Mouse (Mus musculus): ENCODE data around the gene Cdk1.

Gene Cdk1

DNA sequence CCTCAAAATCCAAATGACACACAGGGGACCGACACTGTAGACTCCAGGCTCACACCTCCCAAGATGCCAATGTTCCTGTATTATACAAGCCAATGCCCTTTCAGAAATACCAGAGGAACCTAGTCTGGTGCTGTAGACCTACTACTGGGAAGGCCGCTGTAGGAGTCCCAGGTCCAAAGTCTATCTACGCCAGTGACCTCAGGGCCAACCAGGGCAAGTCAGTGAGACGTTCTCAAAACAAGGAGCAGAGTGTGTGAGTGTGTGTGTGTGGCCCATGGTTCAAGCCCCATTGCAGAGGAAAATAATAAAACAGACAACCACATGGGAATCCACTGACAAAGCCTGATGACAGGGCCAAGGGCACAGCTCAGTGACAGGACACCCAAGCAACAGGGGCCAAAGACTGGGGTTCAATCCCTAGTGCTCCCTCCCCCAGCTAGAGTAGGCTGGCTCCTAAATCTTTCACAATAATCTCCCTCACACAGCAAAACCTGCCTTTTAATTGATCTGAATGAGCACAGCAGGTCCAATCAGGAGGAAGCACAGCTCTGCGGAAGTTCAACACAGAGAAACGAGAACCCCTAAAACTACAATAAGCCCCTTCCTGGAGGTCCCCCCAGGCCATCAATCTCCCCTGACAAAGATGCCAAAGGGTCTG is 11.0 kb downstream of the Cdk1 start:
- DNase-seq = no peak

- DNase-seq = no peak
Measured at GRCm38 (mm10) chr10:69340001-69340400, 12.7 kb downstream of the Cdk1 start.

DNA sequence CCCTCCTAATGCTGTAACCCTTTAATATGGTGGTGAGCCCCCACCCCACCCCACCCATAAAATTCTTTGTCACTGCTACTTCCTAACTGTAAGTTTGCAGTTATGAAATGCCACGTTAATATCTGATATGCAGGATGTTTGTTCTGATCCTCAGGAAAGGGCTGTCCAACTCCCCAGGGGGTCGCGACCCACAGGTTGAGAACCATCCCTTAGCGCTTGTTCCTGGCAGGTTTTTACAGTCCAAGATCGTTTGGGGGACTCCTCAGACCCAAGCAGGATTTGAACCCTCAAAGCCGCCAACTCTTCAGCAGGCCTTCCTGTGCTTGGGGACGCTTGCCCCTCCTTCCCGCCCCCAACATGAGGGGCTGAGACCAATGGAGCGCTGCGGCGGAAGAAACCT is 16.5 kb downstream of the Cdk1 start:
- no peak for DNase-seq

DNA sequence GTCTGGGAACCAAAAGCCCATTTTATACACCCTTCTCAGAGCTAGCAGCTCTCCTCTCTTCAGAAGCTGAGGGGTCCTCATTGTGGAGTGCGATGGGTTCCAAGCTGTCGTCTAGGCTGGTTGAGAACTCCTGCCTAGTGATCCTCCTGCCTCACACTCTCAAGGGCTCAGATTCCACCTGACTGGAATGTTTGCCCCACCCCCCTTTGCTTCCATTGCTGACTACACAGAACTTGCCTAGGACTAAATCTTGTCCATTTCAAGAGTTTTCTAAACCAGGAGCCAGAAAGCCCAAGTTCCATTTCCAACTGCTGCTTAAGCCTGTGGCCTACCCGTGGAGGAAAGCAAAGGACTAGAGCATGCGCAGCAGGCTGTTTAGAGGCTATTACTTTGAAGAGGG is 17.1 kb downstream of the Cdk1 start:
- no peak for DNase-seq

- DNase-seq = no peak
Measured at GRCm38 (mm10) chr10:69335195-69335536, 17.6 kb downstream of the Cdk1 start.

- peak; percentile 15 for DNase-seq
Measured at GRCm38 (mm10) chr10:69334271-69335194, 18.2 kb downstream of the Cdk1 start.

- DNase-seq = no peak
Measured at GRCm38 (mm10) chr10:69333212-69333611, 19.5 kb downstream of the Cdk1 start.

DNA sequence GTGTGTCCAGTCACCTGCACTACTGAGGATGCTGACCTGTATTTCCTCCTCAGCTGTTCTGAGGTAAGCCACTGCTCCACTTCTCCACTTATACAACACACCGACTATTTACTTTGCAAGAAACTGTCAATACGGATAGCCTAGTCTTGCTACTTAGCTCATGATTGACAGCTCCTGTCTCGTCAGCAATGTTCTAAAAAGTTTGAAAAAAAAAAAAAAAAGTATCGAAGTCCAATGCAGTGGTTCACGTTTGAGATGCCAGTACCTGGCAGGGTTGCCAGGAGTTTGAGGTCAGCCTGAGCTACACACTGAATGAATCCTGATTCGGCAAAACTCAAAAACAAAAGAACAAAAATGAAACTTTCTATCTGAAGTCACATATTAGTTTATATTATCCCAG is 21.5 kb downstream of the Cdk1 start:
- no peak for DNase-seq

DNA sequence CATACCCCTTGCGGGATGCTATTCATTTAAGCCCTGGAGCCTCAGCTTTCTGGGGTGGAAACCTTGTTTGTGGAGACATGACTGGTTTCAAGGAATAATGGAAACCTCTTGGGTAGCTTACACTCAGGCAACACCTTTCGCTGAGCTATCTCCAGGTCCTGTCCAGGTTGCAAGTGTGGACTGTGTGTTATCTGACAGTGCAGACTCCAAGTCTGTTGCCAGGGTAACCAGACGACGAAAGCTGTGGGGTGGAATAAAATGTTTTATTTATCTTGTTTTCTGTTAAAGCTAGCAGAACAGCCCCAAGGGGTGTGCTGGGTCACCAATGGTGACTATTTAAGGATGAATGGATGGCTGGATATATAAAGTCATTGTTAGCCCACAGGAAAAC is 24.1 kb downstream of the Cdk1 start:
- DNase-seq = no peak

DNA sequence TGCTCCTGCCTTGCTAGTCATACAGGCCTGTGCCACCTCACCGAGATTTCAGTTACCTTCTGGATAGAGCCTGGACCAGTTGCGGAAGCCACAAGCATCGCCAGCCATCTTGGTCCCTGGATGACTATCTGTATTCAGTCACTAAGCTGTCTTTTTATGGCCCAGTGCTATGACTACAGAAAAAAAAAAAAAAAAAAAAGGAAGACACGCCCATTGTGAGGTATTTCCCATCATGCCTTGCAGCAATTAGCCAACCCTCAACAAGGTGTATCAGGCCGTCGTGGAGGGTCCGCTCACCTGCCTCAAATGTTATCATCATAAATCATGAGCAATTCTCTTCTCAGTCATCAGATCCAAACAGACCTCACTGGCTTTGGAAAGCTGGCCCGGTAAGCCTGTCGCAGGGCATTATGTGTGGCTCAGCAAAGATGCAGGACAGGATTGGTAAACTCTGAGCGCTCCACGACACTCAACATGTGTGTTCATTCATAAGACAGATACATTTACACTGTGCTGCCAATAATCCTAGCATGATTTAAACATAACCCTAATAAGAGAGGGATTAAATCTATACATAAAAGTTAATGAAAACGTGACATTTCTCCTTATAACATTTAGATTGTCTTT is 24.6 kb downstream of the Cdk1 start:
- no peak for DNase-seq

GRCm38 (mm10) chr10:69327362-69327761 is 25.4 kb downstream of the Cdk1 start:
- DNase-seq = no peak

- DNase-seq = no peak
Measured at GRCm38 (mm10) chr10:69326433-69326832, 26.3 kb downstream of the Cdk1 start.

DNA sequence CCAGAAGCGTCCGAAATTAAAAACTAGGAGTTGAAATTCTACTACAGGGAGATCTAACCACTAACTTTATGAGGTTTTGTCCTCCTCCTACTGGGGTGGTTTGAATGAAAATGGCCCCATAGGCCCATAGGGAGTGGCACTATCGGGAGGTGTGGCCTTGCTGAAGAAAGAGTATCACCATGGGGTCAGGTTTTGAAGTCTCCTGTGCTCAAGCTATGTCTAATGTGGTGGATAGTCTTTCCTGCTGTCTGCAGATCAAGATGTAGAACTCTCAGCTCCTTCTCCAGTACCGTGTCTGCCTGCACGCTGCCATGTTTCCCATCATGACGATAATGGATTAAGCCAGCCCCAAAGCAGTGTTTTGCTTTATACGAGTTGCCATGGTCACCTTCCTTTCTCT is 27.9 kb downstream of the Cdk1 start:
- no peak for DNase-seq

- no peak for DNase-seq
Measured at GRCm38 (mm10) chr10:69323986-69324385, 28.8 kb downstream of the Cdk1 start.

- DNase-seq = no peak
Measured at GRCm38 (mm10) chr10:69321519-69322035, 31.2 kb downstream of the Cdk1 start.

DNA sequence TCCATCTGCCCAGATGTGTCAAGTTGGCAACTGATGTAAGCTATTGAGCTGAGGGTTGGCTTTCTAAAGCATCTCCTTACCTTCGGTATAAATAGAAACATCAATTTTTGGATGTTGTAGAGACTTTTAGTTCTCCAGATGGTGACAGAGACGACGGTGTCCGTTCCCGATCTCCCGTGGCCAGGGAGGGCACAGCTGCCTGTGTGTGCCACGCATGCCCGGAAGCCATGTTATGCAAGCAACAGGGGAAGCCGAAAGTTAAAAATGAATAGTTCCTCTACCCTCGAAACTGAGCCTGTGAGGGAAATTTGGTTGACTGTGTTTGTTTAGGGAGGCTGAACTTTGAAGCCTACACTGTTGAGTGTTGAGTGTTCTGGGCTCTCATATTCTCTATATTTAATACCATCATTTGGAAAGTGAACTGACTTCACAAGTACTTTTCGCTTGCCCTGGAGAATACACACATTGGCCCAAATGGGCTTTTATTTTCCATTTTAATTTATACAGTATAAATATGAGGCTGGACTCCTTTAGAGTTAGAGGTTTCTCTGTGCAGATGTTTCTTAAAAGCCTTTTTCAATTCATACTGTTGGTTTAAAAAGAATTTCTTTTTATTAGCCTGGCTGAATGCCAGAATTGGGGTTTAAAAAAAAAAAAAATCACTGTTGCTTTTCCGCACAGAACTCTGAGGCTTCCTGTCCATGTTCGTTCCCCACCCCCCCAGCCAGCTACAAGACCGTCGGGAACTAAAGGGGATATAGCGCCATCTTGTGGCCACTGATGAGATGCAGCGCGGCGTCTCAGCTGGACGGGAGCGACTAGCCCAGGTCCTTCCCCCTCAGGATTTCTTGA is 31.8 kb downstream of the Cdk1 start:
- DNase-seq = peak; percentile 73

GRCm38 (mm10) chr10:69318514-69318913 is 34.2 kb downstream of the Cdk1 start:
- no peak for DNase-seq

DNA sequence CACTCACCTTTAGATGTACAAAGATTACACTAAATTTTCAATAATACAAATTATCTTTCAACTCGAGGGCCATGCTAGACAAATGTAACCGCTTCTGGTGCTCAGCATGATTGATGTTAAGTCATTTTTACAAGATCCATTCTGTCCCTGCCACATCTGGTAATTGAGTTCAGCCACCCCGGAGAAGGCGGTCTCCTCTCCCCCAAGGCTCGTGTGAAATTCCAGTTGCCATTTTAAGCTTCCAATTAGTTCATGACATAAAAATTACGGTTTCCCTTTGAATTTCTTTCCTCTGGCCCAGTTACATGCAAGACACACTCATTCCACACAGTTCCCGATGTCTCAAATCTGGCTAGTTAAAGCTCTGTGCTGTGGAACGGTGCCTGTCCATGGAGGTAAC is 38.8 kb downstream of the Cdk1 start:
- DNase-seq = no peak

DNA sequence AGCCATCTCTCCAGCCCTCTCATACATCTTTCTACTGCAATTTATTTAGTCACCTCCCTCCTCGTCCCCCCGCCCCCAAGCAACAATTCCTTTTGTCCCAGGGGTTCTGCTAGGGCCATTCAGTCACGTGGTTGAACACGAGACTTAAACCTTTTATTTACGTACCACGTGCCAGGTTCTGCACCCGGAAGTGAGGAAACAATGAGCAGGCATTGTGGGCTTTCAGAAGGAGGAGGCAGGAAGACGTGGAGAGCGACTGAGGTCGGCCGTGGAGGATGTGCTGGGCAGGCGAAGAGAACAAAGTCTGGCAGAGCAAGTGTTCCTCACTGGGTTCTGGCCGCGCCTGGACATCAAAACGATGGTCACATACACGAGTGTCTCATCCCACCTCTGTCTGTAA is 40.9 kb downstream of the Cdk1 start:
- no peak for DNase-seq

DNA sequence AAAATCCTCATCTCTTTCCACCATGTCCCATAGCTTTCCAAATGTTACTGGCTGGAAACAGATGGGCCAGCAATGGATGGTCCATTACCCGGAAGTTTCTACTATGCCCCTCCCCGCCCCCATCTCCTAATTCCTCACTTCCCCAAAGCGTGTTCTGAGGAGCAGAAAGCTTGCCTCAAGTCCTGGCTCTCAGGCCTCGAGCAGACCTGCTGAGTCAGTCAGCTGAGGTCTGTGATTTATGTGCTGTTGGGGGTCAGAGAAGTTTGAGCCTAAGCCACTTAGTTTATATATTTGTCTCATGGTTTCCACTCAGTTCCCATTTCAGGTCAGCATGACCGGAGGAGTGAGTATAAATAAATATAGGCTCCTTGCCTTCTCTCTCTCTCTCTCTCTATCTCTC is 43.6 kb downstream of the Cdk1 start:
- DNase-seq = no peak

DNA sequence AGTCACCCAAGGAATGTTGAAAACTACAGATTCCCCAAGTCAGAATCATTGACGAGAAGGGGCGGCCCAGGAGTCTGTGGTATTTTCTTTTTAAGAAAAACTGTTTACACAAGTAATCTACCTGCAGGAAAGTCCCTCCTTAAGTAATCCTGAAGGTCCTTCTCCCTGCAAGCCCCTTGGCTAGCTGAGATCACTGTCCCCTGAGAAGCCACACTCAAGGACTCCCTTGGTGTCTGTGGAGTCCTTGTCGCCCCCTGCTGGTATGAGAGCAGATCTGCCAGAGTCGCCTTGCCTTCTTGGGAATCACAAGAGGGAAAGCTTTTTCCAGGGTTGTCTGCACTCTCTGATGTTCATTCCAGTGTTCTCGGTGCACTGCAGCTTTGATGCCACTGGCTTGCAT is 45.7 kb downstream of the Cdk1 start:
- DNase-seq = peak; percentile 26

- no peak for DNase-seq
Measured at GRCm38 (mm10) chr10:69306205-69306604, 46.5 kb downstream of the Cdk1 start.

- no peak for DNase-seq
Measured at GRCm38 (mm10) chr10:69305600-69305999, 47.1 kb downstream of the Cdk1 start.

All from layer of hippocampus, adult 9-11 months (tissue).